Mouse (Mus musculus) G1E (cell line): ENCODE measurements at regions not wholly inside any gene's neighbourhood (a gene's known extent, or its start where the extent isn't known, plus 50 kb on each side); places are given as distances from the start of the nearest gene placed in this dataset.

Source experiments
- CTCF ChIP-seq: IDR thresholded peaks from 2 replicates; pipeline ENCODE4 v1.5.1; 2012; ENCODE audit warnings: low read depth, low read length, inconsistent platforms, mixed read lengths
- GATA1 ChIP-seq: IDR thresholded peaks from 2 replicates; pipeline ENCODE4 v1.6.1; 2012; ENCODE audit warnings: borderline replicate concordance, low read length, inconsistent platforms, mixed read lengths
- GATA2 ChIP-seq: IDR thresholded peaks from 2 replicates; pipeline ENCODE4 v1.6.1; 2012; ENCODE audit warnings: low read depth, low read length, inconsistent platforms, borderline replicate concordance
- POLR2AphosphoS5 ChIP-seq: IDR thresholded peaks from 2 replicates; pipeline ENCODE4 v1.6.1; 2012; ENCODE audit warnings: low read depth, low read length, inconsistent platforms; ENCODE audit not compliant: insufficient replicate concordance
- TAL1 ChIP-seq: conservative IDR thresholded peaks from 2 replicates; pipeline ENCODE4 v1.6.1; 2012; ENCODE audit warnings: low read depth, low read length, inconsistent platforms, mixed read lengths

DNA sequence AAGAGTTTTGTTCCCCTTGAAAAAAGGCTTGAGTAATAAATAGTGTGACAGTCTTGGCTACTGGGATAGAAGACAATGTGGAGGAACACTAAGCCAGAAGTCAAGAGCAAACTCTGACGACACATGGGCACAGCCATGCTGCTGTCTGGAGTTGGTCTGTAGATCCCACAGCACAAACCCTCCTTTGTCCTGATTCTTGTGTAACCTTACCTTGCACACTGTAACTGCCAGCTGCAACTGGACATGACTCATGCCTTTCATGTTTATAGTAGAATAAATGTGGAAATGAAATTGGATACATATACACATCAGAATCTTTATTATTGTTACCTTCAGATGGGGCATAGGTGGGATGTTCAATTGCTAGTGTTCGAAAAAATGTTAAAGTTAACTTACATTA is 195.3 kb upstream of the Kbtbd8 start:
- TF ChIP-seq CTCF = no peak
- no peak for TF ChIP-seq GATA1
- TF ChIP-seq GATA2 = no peak
- no peak for TF ChIP-seq TAL1
- no peak for TF ChIP-seq POLR2AphosphoS5
